In the genomic region with DNA sequence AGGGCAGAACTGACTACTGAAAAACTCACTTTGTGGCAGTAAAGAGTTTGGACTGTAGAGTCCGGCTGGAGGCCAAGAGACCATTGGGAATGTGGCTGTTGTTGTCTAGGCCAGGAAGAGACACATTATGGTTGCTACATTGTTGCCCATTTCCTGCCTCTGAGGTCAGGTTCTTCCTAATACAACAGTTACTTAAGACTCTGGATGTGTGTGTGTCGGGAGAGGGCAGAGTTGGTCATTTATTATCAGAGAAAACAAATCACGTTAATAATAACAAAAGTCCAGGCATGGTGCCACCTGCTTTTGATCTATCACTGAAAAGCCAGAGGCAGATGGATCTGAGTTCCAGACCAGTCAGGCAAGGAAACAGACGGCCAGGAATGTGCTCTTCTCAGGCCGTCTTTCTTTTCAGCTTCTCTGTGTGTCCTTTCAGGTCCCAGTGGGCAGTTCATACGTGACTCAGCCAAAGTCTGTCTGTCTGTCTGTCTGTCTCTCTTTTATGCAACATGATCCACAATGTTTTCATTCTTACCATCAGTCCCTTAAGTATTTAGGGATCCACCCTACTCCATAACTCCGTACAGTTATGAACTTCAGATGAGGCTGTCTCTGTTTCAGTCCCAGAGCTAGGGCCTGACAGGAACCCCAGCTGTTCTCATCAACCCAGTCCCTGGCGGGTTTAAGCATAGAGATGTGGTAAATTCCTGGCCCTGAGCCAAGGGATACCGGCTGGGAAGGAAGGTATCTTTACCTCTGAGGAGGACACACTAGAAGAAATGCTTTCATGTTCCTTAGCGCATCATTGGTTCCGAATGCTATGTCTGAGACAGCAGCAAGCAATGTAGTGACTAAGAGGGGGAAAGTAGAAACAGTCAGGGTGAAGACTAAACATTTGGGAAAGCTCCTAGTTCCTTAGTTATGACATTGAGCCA, we compare ENCODE assay signal across 18 mouse cellular contexts. TPM values are rescaled to one million over a fixed set of nuclear protein-coding genes. Genes with fewer than 3 reads are reported as not detected.
A peak's percentile ranks its signal among the peaks of the same experiment; 100 is the strongest.
DNase-seq lines count a peak whose midpoint lies in the region; ATAC-seq lines count a peak whose summit lies in the region.
"Had no signal": no experiment of that assay in that cellular context is flagged by ENCODE, and none has a peak within 500 bp of the region (broad histone marks: within the 10 kb centered on the region; RNA-seq: fewer than 3 reads in every experiment).

No protein-coding gene starts in this region.

- peaks cover 4% of the 10 kb centered on the region; the same call in 1 of the 2 replicates for H3K4me1 ChIP-seq in embryonic facial prominence, embryonic 14.5 days (ENCODE audit: control insufficient read depth, insufficient read depth, low read length)
- H3K4me1 ChIP-seq: forebrain, embryonic 13.5 days; hindbrain, embryonic 15.5 days; stomach, embryonic 15.5 days had no signal

- H3K4me3 ChIP-seq in embryonic facial prominence, embryonic 14.5 days (ENCODE audit: low read depth, low read length) = no peak overlapping the region
- H3K4me3 ChIP-seq: embryonic facial prominence, embryonic 13.5 days; forebrain, embryonic 13.5 days; heart, adult 2 months; hindbrain, embryonic 15.5 days; left cerebral cortex, adult 2 months; limb, embryonic 13.5 days; stomach, embryonic 15.5 days had no signal

- H3K27ac ChIP-seq in embryonic facial prominence, embryonic 14.5 days (replicated peaks; ENCODE audit: low read depth, low read length) = no peak overlapping the region
- H3K27ac ChIP-seq: embryonic facial prominence, embryonic 13.5 days; forebrain, embryonic 13.5 days; heart, adult 2 months; hindbrain, embryonic 15.5 days; kidney, postnatal 0 days; left cerebral cortex, adult 2 months; limb, embryonic 13.5 days; stomach, embryonic 15.5 days had no signal

- DNase-seq in kidney, adult 11 months = peak; percentile 42
- no peak for DNase-seq in kidney, postnatal 10 days
- peak; percentile 52 for DNase-seq in 416B (ENCODE audit: low read depth)
- DNase-seq in embryonic facial prominence, embryonic 14.5 days (ENCODE audit: low spot score) = peak; percentile 56
- peak; percentile 51 for DNase-seq in mesoderm, embryonic 11.5 days (ENCODE audit: low read depth, low spot score)
- DNase-seq in cerebellum, postnatal 36 days = no peak
- DNase-seq in thymus, postnatal 4 days = no peak
- DNase-seq: adrenal gland, adult 8-10 months; cerebellum, adult 9-10 months; heart, adult 2 months; midbrain, embryonic 14.5 days had no signal

- no peaks in the 10 kb centered on the region for H3K9me3 ChIP-seq in embryonic facial prominence, embryonic 14.5 days (ENCODE audit: control insufficient read depth, low read length)
- H3K9me3 ChIP-seq: embryonic facial prominence, embryonic 13.5 days; hindbrain, embryonic 15.5 days; stomach, embryonic 15.5 days had no signal

- H3K27me3 ChIP-seq in embryonic facial prominence, embryonic 14.5 days (replicated peaks; ENCODE audit: control insufficient read depth, insufficient read depth, low read length) = no peaks in the 10 kb centered on the region
- H3K27me3 ChIP-seq: embryonic facial prominence, embryonic 13.5 days; forebrain, embryonic 13.5 days; hindbrain, embryonic 15.5 days; limb, embryonic 13.5 days; stomach, embryonic 15.5 days had no signal

- 37% methylated on average over 11 of the region's 11 CpGs for WGBS in embryonic facial prominence, embryonic 14.5 days

- no peak overlapping the region for H3K9ac ChIP-seq in embryonic facial prominence, embryonic 14.5 days (ENCODE audit: low read depth, low read length)
- H3K9ac ChIP-seq: embryonic facial prominence, embryonic 13.5 days; forebrain, embryonic 13.5 days; hindbrain, embryonic 15.5 days; limb, embryonic 13.5 days; stomach, embryonic 15.5 days had no signal

- no peak overlapping the region for H3K4me2 ChIP-seq in embryonic facial prominence, embryonic 14.5 days (ENCODE audit: low read depth, low read length)
- H3K4me2 ChIP-seq: embryonic facial prominence, embryonic 13.5 days; forebrain, embryonic 13.5 days; hindbrain, embryonic 15.5 days; limb, embryonic 13.5 days; stomach, embryonic 15.5 days had no signal

- no peak for ATAC-seq in embryonic facial prominence, embryonic 14.5 days (ENCODE audit: low read depth)
- ATAC-seq: forebrain, embryonic 13.5 days had no signal

- H3K36me3 ChIP-seq in embryonic facial prominence, embryonic 14.5 days (ENCODE audit: control insufficient read depth, insufficient read depth, low read length) = no peaks in the 10 kb centered on the region
- H3K36me3 ChIP-seq: embryonic facial prominence, embryonic 13.5 days; hindbrain, embryonic 15.5 days; limb, embryonic 13.5 days; stomach, embryonic 15.5 days had no signal

RNA-seq across cellular contexts. Expression of gene Slc16a11, which starts 18.9 kb away (rescaled TPM):
- polyA plus RNA-seq in embryonic facial prominence, embryonic 14.5 days (2014; fragmentation: Nextera tagmentation; extraction: Ambion mirVana) = 2.9 and 3.0 TPM in 2 replicates

RNA-seq across cellular contexts. Expression of gene Slc16a13, which starts 27.2 kb away (rescaled TPM):
- 4.2 and 5.8 TPM in 2 replicates for polyA plus RNA-seq in embryonic facial prominence, embryonic 14.5 days (2014; fragmentation: Nextera tagmentation; extraction: Ambion mirVana)

RNA-seq across cellular contexts. Expression of gene Bcl6b, which starts 36.0 kb away (rescaled TPM):
- 11.6 and 13.0 TPM in 2 replicates for polyA plus RNA-seq in embryonic facial prominence, embryonic 14.5 days (2014; fragmentation: Nextera tagmentation; extraction: Ambion mirVana)

RNA-seq across cellular contexts. Expression of gene Clec10a, which starts 37.6 kb away (rescaled TPM):
- 1.5 and 2.3 TPM in 2 replicates for polyA plus RNA-seq in embryonic facial prominence, embryonic 14.5 days (2014; fragmentation: Nextera tagmentation; extraction: Ambion mirVana)

RNA-seq across cellular contexts. Expression of gene 0610010K14Rik, which starts 44.1 kb away (rescaled TPM):
- polyA plus RNA-seq in embryonic facial prominence, embryonic 14.5 days (2014; fragmentation: Nextera tagmentation; extraction: Ambion mirVana) = 149 and 172 TPM in 2 replicates

Comparison
In these comparisons a context has a peak if more than half of its experiments do, and no peak if none do; other contexts are left out.
1. DNase-seq: peak in kidney, adult 11 months (single experiment), 416B (single experiment), embryonic facial prominence, embryonic 14.5 days (single experiment) and mesoderm, embryonic 11.5 days (single experiment); none in kidney, postnatal 10 days (single experiment), cerebellum, postnatal 36 days (0 of 2) and thymus, postnatal 4 days (single experiment).